Mouse (Mus musculus) limb, embryonic 11.5 days (tissue): ENCODE measurements around the gene Fgfr2. TPM values are rescaled to one million over a fixed set of nuclear protein-coding genes. Genes with fewer than 3 reads are reported as not detected.

ENCODE experiments used
- ATAC-seq: fragments of 200-750 bp; cut with Nextera tagmentation; 2 replicates; pipeline ENCODE4 v1.8.0; 2017; ENCODE audit warnings: low read depth; ENCODE audit not compliant: insufficient number of reproducible peaks, low FRiP score, low TSS enrichment
- DNase-seq: peaks from one replicate; pipeline ENCODE4 v3.0.0-alpha.2; 2015; ENCODE audit warnings: low spot score
- H3K27ac ChIP-seq: fragments of 300-500 bp; sonication (generic); replicated peaks from 2 replicates; pipeline ENCODE4 v1.5.1; 2014; ENCODE audit warnings: low read depth, mild to moderate bottlenecking, low read length
- H3K27me3 ChIP-seq: fragments of 300-500 bp; sonication (generic); 2 replicates; pipeline ENCODE4 v1.6.1; 2014; ENCODE audit warnings: mild to moderate bottlenecking, low read length, mixed read lengths; ENCODE audit not compliant: control insufficient read depth, insufficient read depth
- H3K36me3 ChIP-seq: fragments of 300-500 bp; sonication (generic); 2 replicates; pipeline ENCODE4 v1.6.1; 2014; ENCODE audit warnings: mild to moderate bottlenecking, low read length, moderate library complexity, mixed read lengths; ENCODE audit not compliant: control insufficient read depth, insufficient read depth
- H3K4me1 ChIP-seq: fragments of 300-500 bp; sonication (generic); 2 replicates; pipeline ENCODE4 v1.6.1; 2014; ENCODE audit warnings: low read length, mixed read lengths; ENCODE audit not compliant: control insufficient read depth, insufficient read depth
- H3K4me2 ChIP-seq: fragments of 300-500 bp; sonication (generic); 2 replicates; pipeline ENCODE4 v1.6.1; 2014; ENCODE audit warnings: low read depth, mild to moderate bottlenecking, moderate library complexity; ENCODE audit not compliant: severe bottlenecking
- H3K4me3 ChIP-seq: fragments of 300-500 bp; sonication (generic); 2 replicates; pipeline ENCODE4 v1.5.1; 2014; ENCODE audit warnings: low read depth, low read length
- H3K9ac ChIP-seq: fragments of 300-500 bp; sonication (generic); 2 replicates; pipeline ENCODE4 v1.6.1; 2014; ENCODE audit warnings: mild to moderate bottlenecking, low read length
- H3K9me3 ChIP-seq: fragments of 300-500 bp; sonication (generic); 2 replicates; pipeline ENCODE4 v1.6.1; 2016; ENCODE audit warnings: low read length; ENCODE audit not compliant: control insufficient read depth
- WGBS: fragments of 180-500 bp; shearing (Covaris S2); extraction: QIAGEN DNeasy Blood & Tissue Kit; methylation state at CpG from one replicate; pipeline ENCODE4 v1.1.7; 2014; 5-methylcytosine and 5-hydroxymethylcytosine counted together
- polyA plus RNA-seq: library from polyadenylated mRNA; unstranded; fragments of >200 nt; fragmentation: Nextera tagmentation; extraction: Ambion mirVana; gene quantifications from 2 replicates; pipeline ENCODE4 v1.2.1, GENCODE M21; 2014

Gene Fgfr2
- polyA plus RNA-seq, 1 experiment from 2014 or later = 60.1 TPM

DNA sequence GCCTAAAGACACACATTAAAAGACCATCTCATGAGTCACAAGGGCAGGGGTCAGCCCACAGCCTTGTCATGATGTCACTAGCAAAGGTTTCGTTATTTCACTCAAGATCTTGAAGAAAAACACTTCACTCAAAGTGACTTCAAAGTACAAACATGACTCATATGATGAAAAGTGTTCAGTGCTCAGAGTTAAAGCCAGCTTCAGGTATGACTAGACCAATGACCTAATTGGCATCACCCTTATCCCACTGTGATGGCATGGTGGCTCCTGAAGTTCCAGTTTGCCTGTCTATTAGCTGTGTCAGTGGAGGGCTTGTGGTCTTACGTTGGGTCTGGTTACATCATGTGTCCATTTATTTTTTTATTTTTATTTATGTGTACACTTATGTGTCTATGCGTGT, 36.4 kb upstream of the Fgfr2 start:
- WGBS = 91% methylated on average over 3 of the region's 3 CpGs

DNA sequence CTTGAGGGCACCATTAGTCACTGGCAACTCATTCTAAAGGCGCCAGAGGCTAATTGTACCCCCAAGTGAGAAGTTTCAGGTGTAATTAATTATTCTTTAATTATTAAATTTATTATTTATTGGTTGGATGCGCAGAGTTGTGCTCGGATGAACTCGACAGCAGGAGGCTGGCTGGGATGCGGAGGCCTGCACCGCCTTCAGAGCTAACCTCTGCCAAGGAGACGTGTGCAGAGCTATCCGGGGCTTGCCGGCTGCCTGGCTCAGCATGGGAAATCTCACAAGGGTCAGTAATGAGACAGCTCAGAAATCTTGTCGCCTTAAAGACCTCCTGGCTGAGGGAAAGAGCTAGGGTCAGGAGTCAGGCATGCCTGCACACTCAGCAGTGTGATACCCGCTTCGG, 32.5 kb upstream of the Fgfr2 start:
- ATAC-seq (no peak), DNase-seq (no peak)
- Histone ChIP-seq H3K27ac (no peak overlapping the region), H3K9ac (no peak overlapping the region), H3K9me3 (no peaks in the 10 kb centered on the region), H3K4me1 (no peaks in the 10 kb centered on the region), H3K4me2 (no peak overlapping the region), H3K4me3 (no peak overlapping the region), H3K27me3 (no peaks in the 10 kb centered on the region), H3K36me3 (no peaks in the 10 kb centered on the region)
- 61% methylated on average over 12 of the region's 12 CpGs for whole genome bisulfite sequencing

More for the DNA sequence above, 36.4 kb upstream of the Fgfr2 start:
- Histone ChIP-seq H3K36me3 (no peaks in the 10 kb centered on the region), H3K4me3 (no peak overlapping the region), H3K27me3 (no peaks in the 10 kb centered on the region), H3K4me1 (peaks cover 6% of the 10 kb centered on the region; the same call in 1 of the 2 replicates), H3K9me3 (no peaks in the 10 kb centered on the region), H3K9ac (no peak overlapping the region), H3K4me2 (no peak overlapping the region), H3K27ac (no peak overlapping the region)
- ATAC-seq (no peak), DNase-seq (no peak)

DNA sequence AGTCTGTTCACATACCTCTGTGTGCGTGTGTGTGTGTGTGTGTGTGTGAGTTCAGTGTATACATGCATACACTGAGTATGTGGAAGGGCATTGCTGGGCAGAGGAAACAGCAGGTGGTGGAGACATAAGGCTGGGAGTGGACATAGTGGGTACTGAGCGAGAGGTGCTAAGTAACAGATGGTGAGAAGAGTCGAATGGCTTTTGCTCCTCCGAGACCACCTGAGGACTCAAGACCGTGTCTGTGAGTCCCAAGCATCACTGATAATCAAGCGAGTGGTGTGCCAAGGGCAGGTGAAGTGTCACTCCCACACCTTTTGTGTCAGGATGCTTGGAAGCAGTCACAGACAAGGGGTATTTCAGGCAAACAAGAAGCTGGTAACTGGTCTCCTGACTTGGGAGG, 31.7 kb upstream of the Fgfr2 start:
- 71% methylated on average over 6 of the region's 6 CpGs for WGBS
- Histone ChIP-seq H3K27me3 (no peaks in the 10 kb centered on the region), H3K4me1 (no peaks in the 10 kb centered on the region), H3K4me3 (no peak overlapping the region), H3K27ac (no peak overlapping the region), H3K9me3 (no peaks in the 10 kb centered on the region), H3K9ac (no peak overlapping the region), H3K36me3 (no peaks in the 10 kb centered on the region), H3K4me2 (no peak overlapping the region)
- DNase-seq (no peak), ATAC-seq (no peak)

DNA sequence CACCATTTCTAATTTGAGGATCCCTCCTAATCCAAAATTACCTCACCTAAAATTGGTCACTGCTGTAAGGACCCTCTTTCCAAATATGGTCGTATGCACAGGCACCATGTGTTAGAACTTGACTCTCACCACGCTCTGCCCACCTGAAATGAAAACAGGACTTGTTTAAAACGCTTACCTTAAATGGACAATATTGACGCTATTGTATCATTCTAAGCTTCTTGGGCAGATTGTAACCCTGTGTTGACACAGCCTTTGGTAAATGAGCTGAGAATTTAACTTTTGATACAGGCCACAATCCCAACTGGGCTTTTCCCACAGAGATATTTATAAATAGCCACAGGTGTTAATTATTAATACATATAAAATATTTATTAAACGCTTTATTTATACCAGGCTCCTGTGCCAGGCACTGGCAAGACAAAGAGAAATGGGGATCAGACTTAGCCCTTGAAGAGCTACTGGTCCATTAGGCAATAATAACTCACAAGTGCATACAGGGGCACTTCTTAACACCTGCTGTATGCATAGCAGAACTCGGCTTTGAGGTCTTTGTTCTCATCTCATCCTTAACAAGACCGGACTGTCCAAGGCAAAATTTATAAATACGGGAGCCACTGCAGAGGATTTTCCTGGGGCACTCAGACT, 16.7 kb upstream of the Fgfr2 start:
- WGBS = 84% methylated on average over 8 of the region's 8 CpGs
- Histone ChIP-seq H3K4me2 (no peak overlapping the region), H3K9me3 (no peaks in the 10 kb centered on the region), H3K27ac (no peak overlapping the region), H3K27me3 (no peaks in the 10 kb centered on the region), H3K9ac (no peak overlapping the region), H3K36me3 (no peaks in the 10 kb centered on the region), H3K4me1 (no peaks in the 10 kb centered on the region), H3K4me3 (no peak overlapping the region)
- ATAC-seq = no peak
- no peak for DNase-seq

DNA sequence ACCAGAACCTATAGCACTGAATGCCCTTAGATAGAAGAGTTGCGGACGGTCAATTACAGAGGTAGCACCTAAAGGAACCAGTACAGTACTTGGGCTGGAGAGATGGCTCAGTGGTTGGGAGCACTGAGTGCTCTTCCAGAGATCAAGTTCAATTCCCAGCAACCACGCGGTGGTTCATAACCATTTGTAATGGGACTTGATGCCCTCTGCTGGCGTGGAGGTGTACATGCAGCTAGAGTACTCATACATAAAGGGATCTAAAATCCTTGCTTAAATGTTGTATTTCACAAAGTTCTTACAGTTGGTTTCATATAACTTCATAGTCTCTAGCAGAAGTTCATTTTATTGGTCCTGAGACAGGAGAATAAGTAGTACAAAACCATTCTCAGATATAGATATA, 10.4 kb upstream of the Fgfr2 start:
- H3K36me3 ChIP-seq = no peaks in the 10 kb centered on the region; the same call in 1 of the 2 replicates
- no peaks in the 10 kb centered on the region for H3K27me3 ChIP-seq
- WGBS = 77% methylated on average over 5 of the region's 5 CpGs
- no peak for DNase-seq
- no peak overlapping the region for H3K4me3 ChIP-seq
- no peak overlapping the region for H3K9ac ChIP-seq
- no peaks in the 10 kb centered on the region for H3K4me1 ChIP-seq
- ATAC-seq = no peak
- H3K4me2 ChIP-seq = no peak overlapping the region
- no peaks in the 10 kb centered on the region for H3K9me3 ChIP-seq
- H3K27ac ChIP-seq = no peak overlapping the region

DNA sequence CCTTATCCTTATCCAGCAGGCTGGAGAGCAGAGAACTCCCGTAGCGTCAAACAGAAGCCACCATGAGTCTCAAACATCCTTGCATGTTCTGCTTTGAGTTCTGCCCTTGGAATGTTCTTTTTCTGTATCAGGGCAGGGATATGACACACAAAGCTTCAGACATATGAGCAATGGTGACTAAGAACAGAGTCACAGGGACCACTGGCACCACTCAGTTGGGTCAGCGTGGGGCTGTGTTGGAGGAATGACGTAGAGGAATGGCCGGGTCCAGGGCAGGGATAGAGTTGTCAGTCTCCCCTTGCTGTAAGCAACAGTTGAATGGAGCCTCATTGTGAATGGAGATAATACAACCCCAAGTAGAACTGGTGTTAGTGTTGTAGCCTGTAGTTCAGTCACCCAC, 9.6 kb upstream of the Fgfr2 start:
- 95% methylated on average over 5 of the region's 5 CpGs for WGBS
- Histone ChIP-seq H3K36me3 (no peaks in the 10 kb centered on the region; the same call in 1 of the 2 replicates), H3K9ac (no peak overlapping the region), H3K9me3 (no peaks in the 10 kb centered on the region), H3K4me3 (no peak overlapping the region), H3K4me2 (no peak overlapping the region), H3K4me1 (no peaks in the 10 kb centered on the region), H3K27ac (no peak overlapping the region), H3K27me3 (no peaks in the 10 kb centered on the region)
- DNase-seq (no peak), ATAC-seq (no peak)

DNA sequence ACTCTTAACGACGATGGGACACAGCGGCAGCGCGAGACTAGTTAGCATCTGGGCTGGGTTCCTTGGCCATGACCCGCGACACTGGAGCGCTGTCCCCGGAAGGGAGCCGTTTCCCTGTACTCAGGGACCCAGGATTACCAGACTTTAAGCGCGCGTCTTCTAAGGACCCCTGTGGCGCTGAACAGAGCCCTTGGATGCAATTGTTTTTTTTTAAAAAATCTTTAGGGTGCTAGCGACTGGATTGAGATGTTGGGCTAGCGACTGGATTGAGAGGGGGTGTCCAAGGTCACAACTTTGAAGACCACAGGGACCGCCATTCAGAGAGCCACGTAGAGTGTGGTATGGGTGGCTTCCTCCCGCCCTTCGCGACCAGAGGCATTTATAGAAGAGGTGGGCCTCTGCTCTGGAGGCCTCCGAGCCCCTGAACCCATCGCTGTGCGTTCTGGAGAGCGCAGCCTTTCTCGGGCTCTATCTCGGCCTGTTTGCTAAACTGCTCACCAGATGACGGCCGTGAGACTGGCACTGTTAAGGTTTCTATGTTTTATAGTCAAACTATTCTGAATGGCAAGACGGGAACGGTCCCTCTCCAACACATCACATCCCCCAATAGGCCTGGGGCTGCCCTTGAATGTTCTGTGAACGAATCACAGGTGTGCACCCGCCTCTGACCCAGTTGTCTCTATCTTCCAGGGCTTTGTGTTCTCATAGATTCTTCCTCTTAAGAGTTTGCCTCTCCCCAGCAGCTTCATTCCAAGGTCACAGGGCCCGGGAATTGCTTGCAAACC, 1.7 kb upstream of the Fgfr2 start:
- Histone ChIP-seq H3K4me2 (peak overlapping the region; percentile 93), H3K36me3 (no peaks in the 10 kb centered on the region; the same call in 1 of the 2 replicates), H3K9ac (peak overlapping the region; percentile 75), H3K4me1 (peaks cover 12% of the 10 kb centered on the region), H3K9me3 (no peaks in the 10 kb centered on the region), H3K27ac (no peak overlapping the region; the same call in 1 of the 2 replicates), H3K4me3 (peak overlapping the region; percentile 95), H3K27me3 (no peaks in the 10 kb centered on the region)
- ATAC-seq (no peak), DNase-seq (peak; percentile 47)
- WGBS = 2% methylated on average over 34 of the region's 34 CpGs

DNA sequence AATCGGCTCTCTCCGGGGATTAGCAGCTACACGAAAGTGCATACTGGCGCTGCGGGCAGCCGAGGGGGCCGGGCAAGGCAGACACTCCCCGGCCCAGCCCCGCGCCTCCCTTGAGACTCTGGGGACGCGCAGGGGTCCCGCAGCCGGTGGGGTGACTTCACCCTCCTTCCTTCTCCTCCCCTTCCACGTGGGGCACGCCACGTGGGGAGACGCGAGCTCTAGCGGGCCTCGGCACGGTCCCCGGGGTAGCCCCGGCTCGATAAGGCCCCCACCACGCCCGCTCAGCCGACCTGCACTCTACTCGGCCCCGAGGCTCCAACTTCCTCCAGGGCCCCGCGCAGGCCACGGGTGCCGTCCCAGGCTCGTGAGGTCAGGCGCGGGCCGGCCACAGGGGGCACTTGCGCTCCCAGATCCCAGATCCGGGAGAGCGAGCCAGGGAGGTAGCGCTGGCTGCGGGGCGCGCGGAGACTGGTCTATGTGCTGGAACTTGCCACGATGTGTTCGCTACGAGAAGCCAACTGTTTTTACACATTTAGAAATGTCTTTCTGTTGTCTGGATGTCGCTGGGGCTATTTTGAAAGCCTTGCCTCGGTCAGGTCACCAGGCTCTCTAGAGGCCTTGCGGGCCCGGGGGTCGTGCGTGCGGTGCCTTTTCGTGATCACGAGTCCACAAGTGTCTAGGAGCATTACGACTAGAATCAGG, 1.0 kb upstream of the Fgfr2 start, which contains the start of gene Ctbp2:
Gene Ctbp2 (minus strand): TSS at position 356 of the 702 bp plus-strand sequence.
- Histone ChIP-seq H3K9me3 (no peaks in the 10 kb centered on the region), H3K36me3 (no peaks in the 10 kb centered on the region; the same call in 1 of the 2 replicates), H3K4me1 (peaks cover 18% of the 10 kb centered on the region), H3K27me3 (no peaks in the 10 kb centered on the region), H3K4me3 (peak within 1 kb of the TSS; percentile 95), H3K4me2 (peak within 1 kb of the TSS; percentile 93), H3K27ac (peak within 1 kb of the TSS; percentile 98), H3K9ac (peak within 1 kb of the TSS; percentile 98)
- ATAC-seq (peak; percentile 63), DNase-seq (peak; percentile 86)
- under 1% methylated on average over 59 of the region's 59 CpGs for WGBS
